Mouse (Mus musculus): Measurements from ENCODE around the gene Tgif2.

DNA sequence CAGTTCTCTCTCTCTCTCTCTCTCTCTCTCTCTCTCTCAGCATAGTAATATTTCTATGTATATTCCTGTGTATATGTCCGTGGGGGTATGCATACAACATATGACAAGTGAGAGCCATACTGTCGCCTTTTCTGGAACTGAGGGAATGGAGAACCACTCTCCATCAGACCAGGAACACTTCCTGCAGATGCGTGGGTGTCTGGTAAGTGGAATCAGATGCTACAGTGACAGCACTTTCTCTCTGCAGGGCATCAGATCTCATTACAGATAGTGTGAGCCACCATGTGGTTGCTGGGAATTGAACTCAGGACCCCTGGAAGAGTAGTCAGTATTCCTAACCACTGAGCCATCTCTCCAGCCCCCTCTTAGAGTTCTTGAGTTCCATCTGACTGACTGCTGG is 48.7 kb downstream of the Tgif2 start:
- TF ChIP-seq POLR2A (IDR thresholded peaks at IDR 0.05; ENCODE audit: borderline replicate concordance, insufficient read depth, low read length) (no peak), CTCF (IDR thresholded peaks at IDR 0.05; ENCODE audit: borderline replicate concordance, insufficient read depth, low read depth, low read length) (no peak)

All from cerebellum, adult 2 months (tissue).